Mouse (Mus musculus): ENCODE results near the gene Fam71b.

GRCm38 (mm10) chr11:46398933-46399383, 2.6 kb downstream of the Fam71b start:
- TF ChIP-seq GATA1 (IDR thresholded peaks at IDR 0.05; ENCODE audit: low read length) (no peak), TAL1 (IDR thresholded peaks at IDR 0.05; ENCODE audit: low read length) (no peak)
